Mouse (Mus musculus) liver, postnatal 0 days (tissue): ENCODE measurements around the gene Rps21.

Source experiments
- CTCF ChIP-seq: sonication (generic); IDR thresholded peaks from 2 replicates; pipeline ENCODE4 v1.5.1; 2016; ENCODE audit warnings: antibody characterized with exemption, low read depth
- EP300 ChIP-seq: IDR thresholded peaks from 2 replicates; pipeline ENCODE4 v1.6.1; 2016; ENCODE audit warnings: antibody characterized with exemption, low read depth, mild to moderate bottlenecking

DNA sequence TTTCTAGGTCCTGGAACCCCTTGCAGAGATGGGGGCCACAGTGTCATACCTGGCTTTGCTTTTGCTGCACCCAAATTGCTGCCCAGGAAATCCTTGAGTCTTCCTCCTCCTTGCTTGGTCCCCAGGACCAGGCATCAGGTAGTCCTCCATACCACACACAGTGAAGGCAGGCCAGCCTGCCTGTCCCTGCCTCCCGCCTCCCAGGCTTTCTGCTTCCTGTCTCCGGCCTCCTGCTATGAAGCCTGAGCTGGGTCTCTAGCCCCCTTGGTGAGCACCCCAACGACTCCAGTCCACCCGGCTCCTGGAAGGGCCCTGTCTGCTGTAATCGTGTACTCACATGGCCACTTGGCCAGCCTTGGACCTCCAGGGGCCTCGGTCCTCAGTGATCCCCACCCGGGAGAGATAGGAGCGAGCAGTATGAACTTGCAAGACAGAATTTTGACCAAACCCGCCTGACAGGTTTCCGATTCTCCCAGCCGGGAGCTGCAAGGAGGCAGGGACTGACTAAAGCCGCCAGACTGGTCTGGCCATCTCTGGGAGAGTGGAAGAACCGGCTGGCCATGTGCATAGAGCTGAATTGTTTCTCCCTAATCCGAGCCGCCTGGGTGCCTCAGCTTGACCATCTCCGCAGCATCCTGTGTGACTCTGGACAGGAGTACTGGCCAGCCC lies 32.4 kb downstream of the Rps21 start, which contains the start of gene Rbbp8nl:
- TF ChIP-seq CTCF, result no peak
- no peak for TF ChIP-seq EP300
